Mouse (Mus musculus) heart, adult 2 months (tissue): Measurements from ENCODE around the gene Mei1.

ENCODE experiments used
- CTCF ChIP-seq: fragments of 200-600 bp; IDR thresholded peaks from 2 replicates; pipeline ENCODE4 v1.8.1; 2022; ENCODE audit warnings: antibody characterized with exemption, mild to moderate bottlenecking, moderate library complexity
- POLR2A ChIP-seq: fragments of 200-500 bp; IDR thresholded peaks from 2 replicates; pipeline ENCODE4 v1.6.1; 2011; ENCODE audit warnings: mild to moderate bottlenecking, low read depth, low read length, control low read depth; ENCODE audit not compliant: insufficient read depth

DNA sequence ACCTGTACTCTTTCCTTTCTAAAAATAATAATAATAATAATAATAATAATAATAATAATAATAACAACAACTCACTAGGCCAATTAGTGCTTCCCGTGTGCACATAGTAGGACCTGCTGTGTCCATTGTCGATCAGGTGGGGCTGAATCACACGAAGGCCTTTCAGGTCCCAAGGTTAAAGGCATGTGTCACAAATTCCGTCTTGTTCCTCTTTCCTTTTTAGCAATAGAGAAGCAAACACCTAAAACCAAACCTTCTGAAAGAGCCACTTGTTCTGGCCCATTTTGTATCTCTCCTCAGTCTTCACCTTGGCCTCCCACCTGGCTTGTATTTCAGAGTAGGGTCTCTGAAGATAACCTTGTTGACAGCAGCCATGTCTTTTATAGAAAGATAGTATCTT, 81.4 kb downstream of the Mei1 start:
- no peak for TF ChIP-seq CTCF
- no peak for TF ChIP-seq POLR2A
